Mouse (Mus musculus): Measurements from ENCODE around the gene Pepd. TPM values are rescaled to one million over a fixed set of nuclear protein-coding genes. Genes with fewer than 3 reads are reported as not detected.

Pepd gene
- polyA plus RNA-seq, 1 experiment from 2014 or later, result 62.5 TPM

DNA sequence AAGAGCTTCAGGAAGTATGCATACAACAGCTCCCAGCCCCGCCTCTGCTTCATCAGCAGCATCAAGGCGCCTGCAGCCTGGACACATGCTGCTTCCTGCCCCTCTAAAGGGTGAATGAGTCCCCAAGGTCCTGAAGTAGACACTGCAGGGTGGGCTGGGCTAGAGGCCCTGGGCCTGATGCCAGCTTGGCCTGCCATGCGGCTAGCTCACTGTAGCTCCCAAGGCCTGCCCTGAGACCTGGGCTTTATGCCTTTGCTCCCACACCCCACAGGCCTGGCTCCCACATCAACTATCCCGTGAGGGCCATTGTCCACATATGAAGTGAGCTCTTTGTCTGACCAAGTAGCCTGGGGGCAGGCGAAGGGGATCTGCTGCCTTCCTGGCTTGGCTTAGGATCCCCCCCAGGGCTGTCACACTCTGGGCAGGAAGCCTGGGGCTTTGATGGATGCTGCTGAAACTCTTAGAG, 124.1 kb downstream of the Pepd start:
- H3K9ac ChIP-seq, result no peak overlapping the region
- H3K9me3 ChIP-seq, result no peaks in the 10 kb centered on the region
- no peak overlapping the region for H3K4me2 ChIP-seq
- 0 out of 2 replicates have a peak overlapping the region, but pooled peaks have one; percentile 1 for H3K27ac ChIP-seq
- no peak overlapping the region for H3K4me3 ChIP-seq
- no peaks in the 10 kb centered on the region for H3K36me3 ChIP-seq (replicated peaks)
- peak; percentile 75 for ATAC-seq (replicated peaks)
- WGBS, result 58% methylated on average over 5 of the region's 5 CpGs
- no peaks in the 10 kb centered on the region for H3K27me3 ChIP-seq (replicated peaks)
- H3K4me1 ChIP-seq, result peaks cover 11% of the 10 kb centered on the region; the same call in 1 of the 2 replicates

DNA sequence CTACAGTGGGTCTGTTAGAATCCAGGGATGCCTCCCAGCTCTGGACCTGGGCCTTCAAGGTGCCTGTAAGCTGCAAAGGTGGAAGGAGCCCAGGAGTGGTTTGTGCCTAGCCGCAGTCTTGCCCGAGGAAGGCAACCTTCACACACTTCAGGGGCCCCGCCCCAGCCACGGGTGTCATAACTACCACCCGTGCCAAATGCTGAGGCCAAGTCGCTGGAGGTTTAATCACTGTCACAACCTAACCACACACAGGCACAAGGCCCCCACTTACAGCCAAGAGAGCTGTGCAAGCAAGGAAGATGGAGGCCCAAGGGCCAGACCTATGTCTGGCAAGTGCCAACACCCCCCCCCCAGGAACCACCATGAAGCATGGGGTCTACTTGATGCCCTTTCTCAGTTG, 125.2 kb downstream of the Pepd start:
- Histone ChIP-seq H3K36me3 (replicated peaks) (no peaks in the 10 kb centered on the region), H3K4me3 (no peak overlapping the region), H3K9ac (no peak overlapping the region), H3K4me2 (no peak overlapping the region), H3K27me3 (replicated peaks) (no peaks in the 10 kb centered on the region), H3K9me3 (no peaks in the 10 kb centered on the region), H3K4me1 (peaks cover 11% of the 10 kb centered on the region; the same call in 1 of the 2 replicates), H3K27ac (no peak overlapping the region)
- no peak for ATAC-seq (replicated peaks)
- 95% methylated on average over 6 of the region's 6 CpGs for WGBS

DNA sequence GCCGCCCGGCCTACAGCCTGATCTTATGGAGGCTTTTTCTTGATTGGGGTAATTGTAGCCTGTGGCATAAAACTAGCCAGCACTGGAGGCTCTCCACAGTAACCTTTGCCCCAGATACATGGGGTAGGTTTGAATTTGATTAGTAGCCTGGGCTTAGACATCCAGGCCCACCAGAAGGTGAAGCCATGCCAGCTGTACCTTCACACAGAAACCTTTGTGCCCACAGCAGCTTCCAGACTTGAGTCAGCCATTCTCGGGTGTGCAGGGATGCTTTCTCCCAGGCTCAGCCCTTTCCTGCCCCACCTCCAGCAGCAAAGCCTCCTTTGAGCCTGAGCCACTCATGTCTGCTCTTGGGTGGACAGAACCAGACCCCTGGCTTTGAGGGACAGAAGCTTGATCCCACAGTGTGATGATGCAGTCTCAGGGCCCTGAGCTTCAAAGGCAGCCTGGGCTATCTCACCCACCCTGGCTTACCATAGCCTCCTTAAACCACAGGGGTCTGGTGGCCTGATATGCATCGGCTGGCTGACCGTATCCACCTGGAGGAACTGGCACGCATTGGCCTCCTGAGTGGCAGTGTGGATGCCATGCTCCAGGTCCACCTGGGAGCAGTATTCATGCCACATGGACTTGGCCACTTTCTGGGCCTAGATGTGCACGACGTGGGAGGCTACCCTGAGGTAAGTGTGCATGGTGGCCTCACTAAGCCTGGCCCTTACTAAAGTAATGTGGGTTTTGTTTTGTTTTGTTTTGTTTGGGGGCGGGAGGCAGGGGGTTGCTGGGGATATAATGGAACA, 128.2 kb downstream of the Pepd start:
- Histone ChIP-seq H3K4me3 (no peak overlapping the region), H3K4me2 (no peak overlapping the region), H3K36me3 (replicated peaks) (peaks cover 5% of the 10 kb centered on the region; the same call in 1 of the 2 replicates), H3K9ac (no peak overlapping the region), H3K4me1 (peaks cover 7% of the 10 kb centered on the region; the same call in 1 of the 2 replicates), H3K27me3 (replicated peaks) (no peaks in the 10 kb centered on the region), H3K27ac (no peak overlapping the region), H3K9me3 (no peaks in the 10 kb centered on the region)
- no peak for ATAC-seq (replicated peaks)
- 94% methylated on average over 9 of the region's 9 CpGs for WGBS

DNA sequence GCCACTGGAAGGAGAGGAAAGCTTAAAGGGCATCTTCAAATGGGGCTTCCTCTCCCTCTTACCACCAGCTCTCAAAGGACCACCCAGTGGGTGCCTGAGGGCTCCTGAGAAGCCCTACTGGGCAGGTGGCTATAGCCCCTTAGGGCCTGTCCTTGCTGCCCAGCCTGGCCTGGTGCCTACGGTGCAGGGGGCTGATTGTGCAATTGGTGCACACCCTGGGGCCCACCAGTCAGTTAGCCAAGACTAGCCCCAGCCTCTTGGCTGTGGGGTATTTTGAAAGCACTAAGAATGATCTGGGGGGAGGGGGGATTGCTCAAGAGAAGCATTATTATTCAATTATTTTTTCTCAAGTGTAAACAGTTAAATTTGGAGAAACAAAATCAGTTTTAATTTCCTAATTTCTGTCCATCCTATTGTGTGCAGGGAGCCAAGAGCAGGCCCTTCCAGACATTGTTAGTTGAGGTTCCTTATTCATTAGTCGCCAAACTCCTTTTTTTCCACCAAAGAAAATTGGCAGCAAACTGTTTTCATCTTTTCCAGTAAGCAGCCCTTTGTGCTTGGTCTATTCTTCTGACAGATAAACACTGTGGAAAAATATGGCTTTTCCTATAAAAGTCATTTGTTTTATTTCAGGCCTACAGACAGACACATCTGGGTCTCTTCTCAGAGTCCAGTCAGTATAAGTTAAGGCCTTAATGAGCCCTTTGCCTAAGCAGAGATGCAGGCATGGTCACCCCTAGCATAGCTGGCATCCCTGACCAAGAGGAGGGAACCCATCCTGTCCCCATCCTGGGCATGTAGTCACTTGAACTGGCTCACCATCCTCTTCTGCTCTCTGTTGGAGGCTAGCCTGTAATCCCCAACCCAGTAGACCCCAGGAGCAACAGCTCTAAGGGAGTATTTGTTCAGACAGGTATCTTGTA, 129.4 kb downstream of the Pepd start:
- Histone ChIP-seq H3K36me3 (replicated peaks) (peaks cover 12% of the 10 kb centered on the region; the same call in 1 of the 2 replicates), H3K4me1 (peaks cover 1% of the 10 kb centered on the region; the same call in 1 of the 2 replicates), H3K9me3 (no peaks in the 10 kb centered on the region), H3K27ac (no peak overlapping the region), H3K27me3 (replicated peaks) (no peaks in the 10 kb centered on the region), H3K9ac (no peak overlapping the region), H3K4me3 (no peak overlapping the region), H3K4me2 (no peak overlapping the region)
- 65% methylated on average over 2 of the region's 2 CpGs for WGBS
- no peak for ATAC-seq (replicated peaks)

DNA sequence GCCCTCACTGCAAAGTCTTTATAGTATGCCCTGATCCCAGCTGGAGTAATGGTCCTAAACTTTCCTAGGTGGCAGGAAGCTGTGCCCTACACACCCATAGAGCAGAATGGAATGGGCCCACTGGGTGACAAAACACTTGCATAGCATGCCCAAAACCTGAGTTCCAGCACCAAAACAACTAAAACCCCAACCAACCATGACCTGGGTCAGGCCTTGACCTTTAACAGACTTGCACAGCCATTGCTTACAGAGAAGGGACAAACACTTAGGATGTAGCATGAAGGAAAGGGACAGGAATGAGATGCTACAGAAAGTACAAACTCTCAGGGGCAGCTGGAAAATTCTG, 130.0 kb downstream of the Pepd start:
- no peaks in the 10 kb centered on the region for H3K9me3 ChIP-seq
- no peak overlapping the region for H3K4me3 ChIP-seq
- no peak overlapping the region for H3K9ac ChIP-seq
- H3K4me2 ChIP-seq, result no peak overlapping the region
- no peaks in the 10 kb centered on the region for H3K27me3 ChIP-seq (replicated peaks)
- H3K4me1 ChIP-seq, result no peaks in the 10 kb centered on the region; the same call in 1 of the 2 replicates
- peaks cover 12% of the 10 kb centered on the region; the same call in 1 of the 2 replicates for H3K36me3 ChIP-seq (replicated peaks)
- no peak for ATAC-seq (replicated peaks)
- H3K27ac ChIP-seq, result no peak overlapping the region

DNA sequence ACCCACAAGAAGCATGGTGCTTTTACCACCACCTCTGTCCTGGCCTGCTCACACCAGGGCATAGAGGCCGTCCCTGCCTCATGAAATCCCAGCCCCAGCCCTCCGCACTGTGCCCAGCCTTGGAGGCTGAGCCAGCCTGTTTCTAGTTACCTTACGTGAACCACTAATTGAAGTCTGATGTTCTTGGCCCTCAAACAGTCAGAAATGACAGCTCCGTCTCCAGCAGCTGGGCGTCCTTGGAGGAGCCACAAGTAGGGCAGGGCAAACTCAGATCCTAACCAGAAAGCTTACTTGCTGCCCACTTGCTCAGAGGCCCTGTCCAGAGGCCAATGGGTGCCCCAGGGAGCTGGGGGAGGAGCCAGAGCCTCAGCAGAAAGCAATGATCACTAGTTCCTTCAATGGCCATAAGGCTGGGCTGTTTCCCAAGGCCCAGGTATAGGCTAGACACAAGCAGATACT, 130.6 kb downstream of the Pepd start:
- Histone ChIP-seq H3K9ac (no peak overlapping the region), H3K27me3 (replicated peaks) (no peaks in the 10 kb centered on the region), H3K36me3 (replicated peaks) (peaks cover 12% of the 10 kb centered on the region; the same call in 1 of the 2 replicates), H3K9me3 (no peaks in the 10 kb centered on the region), H3K27ac (no peak overlapping the region), H3K4me2 (no peak overlapping the region), H3K4me3 (no peak overlapping the region), H3K4me1 (no peaks in the 10 kb centered on the region; the same call in 1 of the 2 replicates)
- 88% methylated on average over 5 of the region's 5 CpGs for WGBS
- ATAC-seq (replicated peaks), result no peak

DNA sequence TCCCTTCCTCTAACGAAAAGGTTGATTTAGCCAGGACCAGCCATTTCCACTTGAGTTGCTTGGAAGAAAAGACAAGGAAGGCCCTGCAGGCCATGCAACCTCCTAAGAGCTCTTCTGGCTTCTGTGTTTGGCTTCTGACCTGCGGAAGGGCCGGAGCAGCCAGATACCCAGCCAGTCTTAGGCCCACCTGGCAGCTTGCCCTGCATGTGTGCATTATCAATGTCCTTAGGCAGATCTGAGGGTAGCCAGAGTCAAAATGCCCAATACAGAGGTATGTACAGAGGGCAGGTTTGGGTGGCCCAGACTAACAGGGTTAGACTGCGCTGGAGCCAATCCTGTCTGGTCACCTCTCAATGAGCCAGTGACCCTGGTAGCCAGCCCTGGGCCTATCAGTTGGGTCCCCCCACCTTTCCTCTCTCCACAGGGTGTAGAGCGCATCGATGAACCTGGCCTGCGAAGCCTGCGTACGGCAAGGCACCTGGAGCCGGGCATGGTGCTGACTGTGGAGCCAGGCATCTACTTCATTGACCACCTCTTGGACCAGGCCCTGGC, 131.2 kb downstream of the Pepd start:
- WGBS, result 91% methylated on average over 10 of the region's 10 CpGs
- no peak overlapping the region for H3K9ac ChIP-seq
- no peaks in the 10 kb centered on the region for H3K27me3 ChIP-seq (replicated peaks)
- no peak overlapping the region for H3K4me2 ChIP-seq
- no peaks in the 10 kb centered on the region; the same call in 1 of the 2 replicates for H3K4me1 ChIP-seq
- H3K36me3 ChIP-seq (replicated peaks), result peaks cover 12% of the 10 kb centered on the region; the same call in 1 of the 2 replicates
- no peaks in the 10 kb centered on the region for H3K9me3 ChIP-seq
- no peak overlapping the region for H3K4me3 ChIP-seq
- 0 out of 2 replicates have a peak, but pooled peaks have one; percentile 34 for ATAC-seq (replicated peaks)
- no peak overlapping the region for H3K27ac ChIP-seq

DNA sequence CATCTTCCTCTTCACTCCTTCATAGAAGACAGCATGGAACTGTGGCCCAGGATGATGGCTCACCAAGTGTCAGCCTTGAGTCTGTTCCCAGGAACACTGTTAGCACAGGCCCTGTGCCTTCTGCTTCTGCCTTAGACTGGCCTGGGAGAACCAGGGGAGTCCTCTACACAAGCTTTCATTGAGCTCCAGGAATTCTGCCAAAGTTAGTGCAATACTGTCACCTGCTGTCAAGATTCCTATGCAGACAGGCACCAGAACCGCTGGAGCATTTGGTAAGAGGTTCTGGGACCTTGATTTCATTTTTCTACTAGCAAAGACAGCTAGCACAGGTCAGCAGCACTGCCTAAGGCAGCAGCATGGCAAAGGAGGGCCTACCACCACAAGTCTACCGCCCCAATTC, 132.5 kb downstream of the Pepd start:
- no peak overlapping the region for H3K27ac ChIP-seq
- ATAC-seq (replicated peaks), result no peak
- WGBS, result 92% methylated on average over 2 of the region's 2 CpGs

DNA sequence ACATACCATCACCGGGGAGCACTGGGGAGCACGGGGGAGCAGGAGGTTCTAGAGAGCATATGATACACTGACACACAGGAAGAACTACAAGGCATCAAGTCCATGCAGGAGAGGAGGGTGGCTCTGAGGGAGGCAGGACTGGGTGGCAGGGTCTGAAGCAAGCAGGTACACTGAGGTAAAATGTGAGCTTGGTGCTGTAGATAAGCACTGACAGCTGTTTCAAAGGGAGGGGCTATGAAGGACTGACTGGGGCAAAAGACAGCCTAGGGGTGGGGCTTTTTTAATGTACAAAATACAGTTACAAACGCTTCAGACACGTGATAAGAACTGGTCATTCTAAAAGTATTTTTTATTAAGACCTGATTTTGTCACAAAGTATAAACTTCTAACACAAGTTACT, 133.9 kb downstream of the Pepd start:
- no peaks in the 10 kb centered on the region for H3K9me3 ChIP-seq
- H3K36me3 ChIP-seq (replicated peaks), result peaks cover 19% of the 10 kb centered on the region; the same call in 1 of the 2 replicates
- no peak overlapping the region for H3K4me3 ChIP-seq
- no peak overlapping the region for H3K9ac ChIP-seq
- no peak overlapping the region for H3K27ac ChIP-seq
- no peaks in the 10 kb centered on the region; the same call in 1 of the 2 replicates for H3K4me1 ChIP-seq
- 95% methylated on average over 4 of the region's 4 CpGs for WGBS
- no peak overlapping the region for H3K4me2 ChIP-seq
- ATAC-seq (replicated peaks), result no peak
- H3K27me3 ChIP-seq (replicated peaks), result no peaks in the 10 kb centered on the region

More for the DNA sequence above, 132.5 kb downstream of the Pepd start:
- Histone ChIP-seq H3K4me1 (no peaks in the 10 kb centered on the region; the same call in 1 of the 2 replicates), H3K27me3 (replicated peaks) (no peaks in the 10 kb centered on the region), H3K4me3 (no peak overlapping the region), H3K9ac (no peak overlapping the region), H3K4me2 (no peak overlapping the region), H3K9me3 (no peaks in the 10 kb centered on the region), H3K36me3 (replicated peaks) (peaks cover 12% of the 10 kb centered on the region; the same call in 1 of the 2 replicates)

DNA sequence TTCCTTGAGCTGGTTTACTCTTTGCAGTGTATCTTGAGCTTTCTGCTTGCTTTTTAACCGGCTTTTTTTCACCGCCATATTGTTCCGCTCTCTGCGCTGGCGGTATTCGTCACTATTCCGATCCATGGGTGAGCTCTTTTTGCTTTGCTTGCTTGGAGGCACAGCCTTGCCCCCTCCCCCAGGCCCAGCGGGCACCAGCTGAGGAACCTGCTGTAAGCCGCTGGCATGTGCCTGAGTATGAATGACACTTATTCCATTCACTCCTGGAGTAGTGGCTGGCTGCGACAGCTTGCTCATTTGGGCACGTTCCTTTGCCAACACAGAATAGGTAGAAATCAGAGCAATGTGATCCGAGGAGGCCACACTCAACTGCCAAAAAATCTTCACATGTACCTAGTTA, 138.4 kb downstream of the Pepd start:
- H3K9ac ChIP-seq, result no peak overlapping the region
- 88% methylated on average over 12 of the region's 12 CpGs for WGBS

DNA sequence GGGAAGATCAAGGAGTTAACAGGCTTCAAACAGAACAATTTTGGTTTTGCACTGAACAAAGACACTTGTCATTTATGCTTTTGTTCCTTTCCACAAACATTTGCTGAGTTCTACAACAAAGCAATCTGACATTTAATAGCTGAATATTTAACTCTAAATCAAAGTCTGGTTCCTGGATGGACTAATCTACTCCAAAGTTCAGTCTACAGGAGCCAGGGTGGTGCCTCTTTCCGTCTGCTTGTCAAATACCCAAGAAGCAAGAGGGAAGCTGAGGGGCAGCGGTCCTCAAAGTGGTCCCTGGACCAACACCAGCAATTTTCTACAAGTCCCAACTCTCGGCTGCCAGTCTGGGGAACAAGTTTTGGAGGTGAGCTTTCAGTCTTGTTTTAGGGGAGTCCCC, 141.0 kb downstream of the Pepd start:
- H3K9me3 ChIP-seq, result no peaks in the 10 kb centered on the region

More for the DNA sequence above, 138.4 kb downstream of the Pepd start:
- Histone ChIP-seq H3K36me3 (replicated peaks) (peaks cover 14% of the 10 kb centered on the region; the same call in 1 of the 2 replicates), H3K27ac (no peak overlapping the region), H3K27me3 (replicated peaks) (no peaks in the 10 kb centered on the region), H3K9me3 (no peaks in the 10 kb centered on the region), H3K4me2 (no peak overlapping the region), H3K4me3 (no peak overlapping the region), H3K4me1 (peaks cover 21% of the 10 kb centered on the region)
- ATAC-seq (replicated peaks), result no peak

More for the DNA sequence above, 141.0 kb downstream of the Pepd start:
- no peak overlapping the region for H3K4me3 ChIP-seq
- no peak overlapping the region for H3K27ac ChIP-seq
- H3K4me1 ChIP-seq, result peaks cover 28% of the 10 kb centered on the region
- WGBS, result 89% methylated on average over 3 of the region's 3 CpGs
- no peak overlapping the region for H3K4me2 ChIP-seq
- 0 out of 2 replicates have a peak, but pooled peaks cover 6% of the 10 kb centered on the region for H3K36me3 ChIP-seq (replicated peaks)
- no peak overlapping the region for H3K9ac ChIP-seq
- no peak for ATAC-seq (replicated peaks)
- H3K27me3 ChIP-seq (replicated peaks), result no peaks in the 10 kb centered on the region

Data from midbrain, embryonic 15.5 days (tissue).